Mouse (Mus musculus) embryonic stem cell, embryonic (primary cell): ENCODE data around the gene Map2.

ENCODE experiments used
- CTCF ChIA-PET, 4 experiments: fragments of 300-600 bp in 2 of 4; fragments of 350-600 bp in 2 of 4; sonication (Branson Sonifier 250); formaldehyde crosslinking; loops; one replicate each; lab custom pipeline; 2022; ENCODE audit warnings: inconsistent platforms in 2 of 4; lab: Charles Lee
- POLR2A ChIA-PET, 4 experiments: fragments of 300-600 bp in 2 of 4; fragments of 350-600 bp in 2 of 4; sonication (Branson Sonifier 250); formaldehyde crosslinking; loops; one replicate each; lab custom pipeline; 2022; ENCODE audit warnings: antibody characterized with exemption in 4 of 4, inconsistent platforms in 1 of 4; lab: Charles Lee

Map2 gene

GRCm38 (mm10) chr1:66351366-66351765 is 176.3 kb downstream of the Map2 start:
- ChIA-PET POLR2A (no interaction called here), CTCF (no interaction called here)

DNA sequence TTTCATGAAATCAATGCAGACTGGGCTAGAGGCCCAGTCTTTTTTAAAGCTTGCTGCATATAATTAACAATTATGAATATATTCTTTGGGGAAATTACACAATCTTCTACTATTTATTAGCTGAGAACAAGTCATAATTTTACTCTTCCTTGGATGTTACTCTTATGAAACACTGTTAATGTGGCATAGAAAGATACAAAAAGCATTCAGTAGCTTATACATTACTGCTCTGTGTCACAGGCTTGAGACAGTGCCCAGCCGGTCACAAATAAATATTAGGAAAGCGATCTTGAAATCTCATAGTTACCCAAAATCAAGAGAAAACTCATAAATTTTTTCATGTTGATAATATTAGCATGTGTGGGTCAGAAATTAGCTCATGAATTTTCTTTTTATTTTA is 186.7 kb downstream of the Map2 start:
- ChIA-PET CTCF (no interaction called here), POLR2A (no interaction called here)

DNA sequence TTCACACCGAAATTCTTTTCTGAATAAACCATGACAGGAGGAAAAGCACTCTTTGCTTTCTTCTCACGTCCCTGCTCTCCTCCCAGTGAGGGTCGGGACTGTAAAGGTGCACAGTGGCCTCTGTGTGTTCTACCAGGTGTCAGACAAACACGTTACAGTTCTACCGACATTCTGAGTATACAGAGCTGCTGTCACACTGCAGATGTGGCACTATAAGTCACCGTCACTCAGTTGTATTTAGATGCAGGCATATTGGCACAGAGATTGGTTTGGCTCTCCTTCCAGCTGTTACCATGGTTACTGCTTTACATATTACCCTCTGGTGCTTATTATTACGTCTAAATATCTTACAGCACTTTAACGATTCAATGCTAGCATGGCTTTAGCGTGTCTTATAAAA is 188.2 kb downstream of the Map2 start:
- ChIA-PET CTCF (no interaction called here), POLR2A (interaction anchor here in 1 of 4 experiments (0.6 kb wide), 1 partner anchor 319 kb away, joined by 3 read pairs; no protein-coding TSS in a partner anchor)

DNA sequence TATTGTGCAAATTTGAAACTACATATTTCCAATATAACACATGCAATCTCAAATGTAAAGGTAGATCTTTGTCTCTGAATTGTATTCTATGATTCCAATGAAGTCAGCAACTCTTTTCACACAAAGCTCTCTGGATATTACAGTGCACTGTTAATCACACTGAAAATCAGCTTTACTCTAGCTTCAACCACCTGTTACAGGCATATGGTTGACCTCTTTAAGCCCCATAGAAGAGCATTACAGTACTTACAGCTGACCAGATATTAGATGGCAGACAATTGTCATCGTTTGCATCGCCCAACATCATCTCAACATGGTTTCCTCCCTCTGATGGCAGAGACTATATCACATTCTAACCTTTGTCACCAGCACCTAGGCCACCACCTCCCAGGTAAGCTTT is 189.3 kb downstream of the Map2 start:
- POLR2A ChIA-PET, result no interaction called here

GRCm38 (mm10) chr1:66365600-66365999 is 190.5 kb downstream of the Map2 start:
- ChIA-PET POLR2A (no interaction called here), CTCF (no interaction called here)

More for the DNA sequence above, 189.3 kb downstream of the Map2 start:
- CTCF ChIA-PET, result no interaction called here

- POLR2A ChIA-PET, result no interaction called here
- CTCF ChIA-PET, result no interaction called here
Measured at GRCm38 (mm10) chr1:66369486-66369885, 194.4 kb downstream of the Map2 start.

- ChIA-PET CTCF (no interaction called here), POLR2A (no interaction called here)
Measured at GRCm38 (mm10) chr1:66371371-66371770, 196.3 kb downstream of the Map2 start.

DNA sequence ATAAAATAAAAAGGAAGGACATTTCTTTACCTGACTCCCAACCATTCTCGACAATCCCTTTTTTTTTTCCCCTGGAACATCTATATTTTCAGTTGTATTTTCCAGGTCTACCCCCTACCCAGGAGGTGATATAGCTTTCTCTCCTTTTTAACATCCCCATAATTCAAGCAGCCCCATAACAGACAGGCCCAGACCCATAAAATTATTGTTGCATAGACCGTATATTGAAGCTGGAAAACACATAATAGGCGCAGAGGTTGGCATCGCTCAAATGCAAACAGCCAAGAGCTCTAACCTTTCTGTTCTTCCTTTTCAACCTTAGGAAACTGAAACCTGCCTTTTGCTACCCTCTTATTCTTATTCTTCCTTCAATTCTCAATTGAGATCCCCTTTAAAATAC is 211.2 kb downstream of the Map2 start:
- POLR2A ChIA-PET, result no interaction called here
- CTCF ChIA-PET, result no interaction called here

GRCm38 (mm10) chr1:66386751-66387452 is 211.8 kb downstream of the Map2 start:
- CTCF ChIA-PET, result no interaction called here
- POLR2A ChIA-PET, result no interaction called here

GRCm38 (mm10) chr1:66388561-66388960 is 213.5 kb downstream of the Map2 start:
- CTCF ChIA-PET, result no interaction called here
- POLR2A ChIA-PET, result interaction anchor here in 1 of 4 experiments (0.7 kb wide), 1 partner anchor 144 kb away, joined by 4 read pairs; no protein-coding TSS in a partner anchor

- CTCF ChIA-PET, result no interaction called here
- POLR2A ChIA-PET, result no interaction called here
Measured at GRCm38 (mm10) chr1:66394944-66395637, 220.0 kb downstream of the Map2 start.

GRCm38 (mm10) chr1:66395826-66396225 is 220.8 kb downstream of the Map2 start:
- ChIA-PET CTCF (no interaction called here), POLR2A (no interaction called here)

- ChIA-PET POLR2A (no interaction called here), CTCF (no interaction called here)
Measured at GRCm38 (mm10) chr1:66401902-66402301, 226.8 kb downstream of the Map2 start.

DNA sequence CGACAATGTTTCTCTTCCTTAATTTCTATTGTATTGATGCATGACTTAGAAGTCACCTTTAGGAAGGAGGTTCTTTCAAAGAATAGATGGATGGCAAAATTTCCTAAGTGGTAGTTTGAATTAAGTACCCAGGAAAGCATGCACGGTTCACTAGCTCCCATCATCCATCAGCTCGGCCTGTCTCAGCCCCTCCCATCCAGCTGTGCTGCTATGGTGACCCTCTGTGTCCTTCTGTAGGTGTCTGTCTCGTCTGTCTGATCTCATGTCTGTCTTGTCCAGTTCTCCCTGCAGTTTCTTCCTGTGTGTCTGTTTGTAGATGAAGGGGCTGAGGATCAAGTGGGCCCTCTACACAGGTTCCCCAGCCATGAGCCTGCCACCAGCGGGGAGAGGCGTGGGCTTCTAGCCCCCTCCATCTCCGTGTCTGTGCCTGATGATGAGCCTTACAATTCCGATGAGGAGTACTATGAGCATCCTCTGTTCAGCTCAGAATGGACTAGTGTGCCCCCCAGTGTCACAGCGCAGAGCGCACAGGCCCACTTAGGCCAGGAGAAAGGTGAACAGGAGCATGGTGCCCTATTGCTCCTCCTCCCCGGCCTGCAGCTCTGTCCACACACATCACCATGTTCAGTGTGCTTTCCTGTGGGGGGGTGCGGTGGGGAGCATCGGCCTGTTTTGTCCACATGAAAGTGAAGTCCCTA is 232.3 kb downstream of the Map2 start:
- ChIA-PET CTCF (no interaction called here), POLR2A (no interaction called here)

GRCm38 (mm10) chr1:66418360-66418759 is 243.3 kb downstream of the Map2 start:
- POLR2A ChIA-PET, result no interaction called here
- CTCF ChIA-PET, result no interaction called here

GRCm38 (mm10) chr1:66426073-66426472 is 251.0 kb downstream of the Map2 start:
- ChIA-PET POLR2A (no interaction called here), CTCF (interaction anchor here in 1 of 4 experiments (0.5 kb wide), 1 partner anchor 479 kb away, joined by 3 read pairs; no protein-coding TSS in a partner anchor)

DNA sequence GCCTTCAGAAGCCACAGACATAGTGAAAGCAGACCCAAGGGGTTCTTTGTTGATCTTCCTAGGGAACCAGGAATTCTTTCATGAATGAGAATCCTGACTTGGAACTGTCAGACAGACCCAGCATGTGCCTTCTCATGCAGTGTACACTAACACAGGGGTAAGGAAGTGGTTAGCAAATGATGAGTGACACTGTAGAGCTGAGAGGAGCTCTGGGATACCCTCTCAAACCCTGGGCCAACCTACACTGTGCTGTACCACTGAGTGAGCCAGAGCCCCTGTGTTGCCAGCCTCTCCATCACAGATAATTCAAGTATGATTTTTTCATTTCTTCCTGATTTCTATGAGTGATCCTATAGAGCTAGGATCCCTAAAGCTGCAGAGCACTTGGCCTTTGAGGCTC is 255.9 kb downstream of the Map2 start:
- ChIA-PET POLR2A (interaction anchor here in 1 of 4 experiments (0.6 kb wide), 1 partner anchor 304 kb away, joined by 3 read pairs; no protein-coding TSS in a partner anchor), CTCF (no interaction called here)

GRCm38 (mm10) chr1:66431472-66431871 is 256.4 kb downstream of the Map2 start:
- CTCF ChIA-PET, result no interaction called here
- POLR2A ChIA-PET, result interaction anchor here in 1 of 4 experiments (0.6 kb wide), 1 partner anchor 304 kb away, joined by 3 read pairs; no protein-coding TSS in a partner anchor

GRCm38 (mm10) chr1:66438069-66438468 is 263.0 kb downstream of the Map2 start:
- ChIA-PET CTCF (no interaction called here), POLR2A (interaction anchor here in 1 of 4 experiments (0.6 kb wide), 1 partner anchor 18 kb away, joined by 5 read pairs; no protein-coding TSS in a partner anchor)

- POLR2A ChIA-PET, result no interaction called here
- CTCF ChIA-PET, result no interaction called here
Measured at GRCm38 (mm10) chr1:66442922-66443321, 267.8 kb downstream of the Map2 start.
